Mouse (Mus musculus) fibroblast of lung, adult 2 months (primary cell): ENCODE measurements at regions not wholly inside any gene's neighbourhood (a gene's known extent, or its start where the extent isn't known, plus 50 kb on each side); places are given as distances from the start of the nearest gene placed in this dataset.

ENCODE experiments used
- DNase-seq: peaks from one replicate; pipeline ENCODE4 v3.0.0-alpha.2; 2011; ENCODE audit warnings: low read depth

DNA sequence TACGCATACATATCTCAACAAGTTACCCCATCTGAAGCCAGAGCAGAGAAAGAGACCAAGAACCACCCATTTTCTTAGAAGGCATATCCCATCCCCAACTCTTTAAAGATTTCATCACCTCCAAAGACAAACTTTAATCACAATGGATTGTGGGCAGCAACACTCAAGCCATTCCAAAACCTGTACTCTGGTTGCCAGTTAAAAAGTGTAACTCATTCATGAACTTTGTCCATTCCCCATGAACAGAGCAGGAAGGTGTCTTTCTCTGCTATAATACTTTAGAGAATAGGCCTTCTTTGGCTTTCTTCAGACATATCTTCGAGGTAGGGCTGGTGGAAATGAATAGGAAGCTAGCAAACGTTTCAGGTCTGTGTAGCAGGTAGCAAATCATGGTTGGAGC lies 160.4 kb downstream of the Fzd1 start:
- no peak for DNase-seq

GRCm38 (mm10) chr5:4595010-4595409 lies 162.8 kb downstream of the Fzd1 start:
- no peak for DNase-seq

DNA sequence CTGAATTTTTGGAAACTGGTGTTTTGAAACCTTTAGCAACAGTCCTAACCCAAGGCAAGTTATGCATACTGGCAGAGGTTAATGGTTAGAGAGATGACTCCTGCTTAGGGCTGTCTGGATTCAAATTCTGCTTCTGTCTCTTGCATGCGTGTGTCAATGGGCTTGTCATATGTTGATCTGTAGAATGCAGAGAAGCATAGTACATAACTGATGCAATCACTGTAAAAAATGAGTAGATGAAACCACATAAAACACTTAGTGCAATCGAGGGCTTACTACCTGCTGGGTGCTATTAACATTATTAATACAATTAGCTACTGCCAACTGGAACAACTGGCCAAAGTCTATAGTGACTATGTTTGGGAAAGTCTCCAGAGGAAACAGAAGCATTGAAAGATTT lies 163.3 kb downstream of the Fzd1 start:
- no peak for DNase-seq

- DNase-seq = no peak
These were observed 164.0 kb downstream of the Fzd1 start for GRCm38 (mm10) chr5:4593638-4594381.

DNA sequence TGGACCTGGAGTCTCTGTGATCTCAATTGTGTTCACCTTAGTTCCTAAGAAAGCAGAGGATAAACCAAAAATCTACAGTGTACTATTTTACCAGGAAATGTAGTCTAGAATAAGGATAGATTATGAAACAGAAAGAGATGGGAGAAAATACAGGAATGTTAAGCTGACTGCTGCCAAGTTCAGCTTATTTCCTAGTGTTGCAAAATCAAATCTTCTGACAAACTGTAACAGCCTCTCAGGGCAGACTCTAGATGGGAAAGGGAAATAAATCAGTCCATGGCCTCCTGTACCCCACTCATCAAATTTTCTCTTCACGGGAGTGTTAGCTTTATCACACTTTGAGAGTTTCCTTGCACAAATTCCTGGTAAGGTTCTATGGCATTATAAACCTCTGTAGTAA lies 166.1 kb downstream of the Fzd1 start:
- DNase-seq = no peak

DNA sequence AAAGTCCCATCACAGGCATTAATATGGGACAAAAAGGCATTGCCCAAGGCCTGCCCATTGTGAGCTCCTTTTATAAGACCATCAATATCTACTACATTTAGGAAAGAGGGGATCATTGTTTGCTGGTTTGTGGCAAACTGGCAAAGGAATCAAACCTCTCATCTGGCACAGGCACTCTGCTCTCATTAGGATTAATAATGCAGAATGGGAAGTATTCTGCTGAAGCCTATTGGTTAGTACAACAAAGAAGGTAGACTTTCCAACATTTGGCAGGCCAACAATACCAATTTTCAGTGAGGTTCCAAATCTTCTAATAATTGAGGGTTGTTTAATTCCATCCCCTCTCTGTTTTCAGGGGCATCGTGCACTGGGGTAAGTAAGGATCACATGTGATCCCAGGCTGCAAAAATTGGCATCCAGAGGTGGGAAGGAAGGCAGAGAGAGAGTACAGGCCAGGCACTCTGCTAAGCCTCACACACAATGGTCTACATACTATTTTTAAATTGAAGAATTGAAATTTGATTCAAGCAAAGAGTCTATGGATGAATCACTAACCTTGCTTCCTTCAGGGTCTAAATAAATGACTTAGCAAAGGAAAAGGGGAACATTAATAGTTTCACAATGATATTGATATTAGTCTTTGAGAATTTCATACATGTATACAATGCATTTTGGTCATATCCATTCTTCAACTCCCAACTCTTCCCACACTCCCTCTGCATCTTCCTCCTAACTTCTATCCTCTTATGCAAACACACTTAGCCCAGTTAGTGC lies 174.9 kb downstream of the Fzd1 start:
- DNase-seq = no peak

GRCm38 (mm10) chr5:4580185-4580839 lies 177.5 kb downstream of the Fzd1 start:
- no peak for DNase-seq

DNA sequence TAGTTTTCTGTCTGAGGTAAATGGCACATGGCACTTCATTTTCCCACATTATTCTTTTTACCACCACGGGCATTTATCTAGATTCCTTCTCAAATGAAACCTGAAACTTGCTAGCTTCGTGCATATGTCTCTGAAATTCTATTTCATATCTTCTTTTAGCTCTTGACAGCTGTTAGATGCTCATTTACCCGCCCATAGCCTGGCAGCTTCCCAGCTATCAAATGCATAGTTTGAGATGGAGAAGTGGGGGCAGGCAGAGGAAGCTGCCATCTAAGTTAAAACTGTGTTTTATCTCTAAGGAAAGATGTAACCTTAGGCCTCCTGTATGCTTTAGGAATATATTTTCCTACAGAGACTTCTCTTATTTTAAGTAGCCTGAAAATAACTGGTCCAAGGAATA lies 179.0 kb downstream of the Fzd1 start:
- no peak for DNase-seq

DNA sequence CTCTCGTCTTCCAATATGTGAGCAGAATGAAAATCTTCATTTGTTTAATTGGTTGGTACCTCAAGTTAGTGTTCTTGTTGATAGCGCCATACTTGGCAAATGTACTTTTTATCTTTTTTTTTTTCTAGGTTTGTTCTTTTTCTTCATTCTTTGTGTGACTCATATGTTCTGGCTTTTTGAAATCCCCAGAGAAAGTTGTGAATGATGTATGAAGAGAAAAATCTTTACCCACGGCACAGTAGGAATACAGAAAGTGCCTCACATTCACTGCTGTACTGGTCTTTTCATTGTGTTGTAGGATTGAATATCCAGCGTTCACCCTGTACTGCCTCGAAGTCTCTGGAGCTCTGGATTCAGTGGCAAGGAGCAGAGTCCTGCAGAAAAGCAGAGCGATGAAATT lies 180.7 kb downstream of the Fzd1 start:
- no peak for DNase-seq

DNA sequence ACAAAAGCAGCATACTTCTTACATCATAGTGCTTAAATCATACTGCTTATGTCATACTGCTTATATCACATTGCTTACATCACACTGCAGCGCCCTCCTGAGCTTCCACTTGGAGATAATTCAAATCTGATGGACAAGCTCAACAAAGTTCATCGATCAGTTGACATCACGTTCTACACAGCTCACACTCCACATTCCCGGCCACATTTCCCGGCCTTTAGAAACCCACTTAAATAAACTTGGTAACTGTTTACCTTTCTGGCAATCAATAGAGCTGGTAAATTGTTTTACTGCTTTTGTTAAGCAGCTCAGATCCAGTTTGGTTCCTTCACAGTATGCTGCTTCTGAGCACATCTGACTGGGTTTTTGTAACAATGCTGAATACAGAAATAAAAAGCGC lies 194.0 kb downstream of the Fzd1 start:
- DNase-seq = no peak

DNA sequence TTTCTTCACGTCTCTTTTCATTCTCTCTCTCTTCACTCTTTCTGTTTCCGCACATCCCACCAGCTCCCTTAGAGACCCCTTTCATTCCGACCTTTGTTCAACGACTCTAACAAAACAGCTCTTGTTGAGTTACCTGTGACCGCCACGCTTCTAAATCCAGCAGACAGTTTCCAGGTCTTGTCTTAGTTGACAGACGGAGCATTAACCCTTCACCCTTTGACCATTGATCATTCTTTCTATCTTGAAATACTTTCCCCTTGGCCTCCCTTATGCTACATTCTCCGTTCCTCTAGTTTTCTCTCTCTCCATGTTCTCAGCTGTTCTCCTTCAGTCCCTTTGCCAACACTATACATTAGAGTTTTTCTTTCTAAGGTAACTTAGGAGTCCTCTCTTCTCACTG lies 196.2 kb downstream of the Fzd1 start:
- no peak for DNase-seq

DNA sequence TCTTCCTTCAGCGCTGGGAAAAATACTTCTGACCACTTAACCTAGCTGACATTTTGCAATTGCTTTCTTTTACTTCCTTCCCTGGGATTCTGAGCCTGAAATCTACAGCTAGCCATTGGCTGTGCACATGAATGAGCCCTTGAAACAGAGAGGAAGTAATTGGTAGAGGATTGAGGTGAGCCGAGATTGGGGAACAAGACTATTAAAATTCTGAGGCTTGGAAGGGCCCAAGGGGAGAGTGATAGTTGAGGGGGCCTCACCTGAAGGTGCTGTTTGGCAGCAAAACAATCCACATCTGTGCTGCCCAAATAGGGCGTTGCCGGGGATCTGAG lies 196.7 kb downstream of the Fzd1 start:
- DNase-seq = peak; percentile 7

DNA sequence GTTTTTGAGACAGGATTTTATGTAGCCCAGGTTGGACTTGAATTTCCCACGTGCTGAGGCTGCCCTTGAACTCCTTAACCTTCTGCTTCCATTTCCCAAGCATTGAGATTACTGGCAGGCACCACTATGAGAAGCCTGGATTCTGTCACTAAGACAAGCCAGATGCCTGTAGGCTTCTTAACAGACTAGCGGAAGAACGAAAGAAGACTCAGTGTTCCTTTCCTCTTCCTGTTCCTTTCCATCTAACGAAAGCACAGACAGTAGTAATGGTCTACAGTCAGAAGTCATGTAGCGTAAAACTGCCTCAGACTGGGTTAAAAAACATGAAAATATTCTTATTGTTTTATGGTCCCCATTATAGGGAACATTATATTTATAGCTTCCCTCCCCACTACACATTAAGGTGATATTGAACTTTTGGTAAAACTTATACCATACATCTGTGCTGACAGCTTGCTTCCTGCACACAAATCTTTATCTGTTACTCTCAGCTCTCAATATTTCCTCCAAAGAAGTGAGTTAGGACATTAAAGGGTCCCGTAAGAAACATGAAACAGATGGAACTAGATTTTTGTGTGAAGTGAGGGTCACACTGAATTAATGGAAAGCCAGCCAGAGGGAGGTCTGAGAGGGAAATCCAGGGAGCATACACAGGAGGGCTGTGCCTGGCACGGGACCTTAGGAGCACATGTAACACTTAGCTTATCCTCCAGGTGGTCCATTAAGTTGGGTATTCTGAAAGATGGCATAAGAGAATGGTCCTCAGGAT lies 197.3 kb downstream of the Fzd1 start:
- DNase-seq = no peak

DNA sequence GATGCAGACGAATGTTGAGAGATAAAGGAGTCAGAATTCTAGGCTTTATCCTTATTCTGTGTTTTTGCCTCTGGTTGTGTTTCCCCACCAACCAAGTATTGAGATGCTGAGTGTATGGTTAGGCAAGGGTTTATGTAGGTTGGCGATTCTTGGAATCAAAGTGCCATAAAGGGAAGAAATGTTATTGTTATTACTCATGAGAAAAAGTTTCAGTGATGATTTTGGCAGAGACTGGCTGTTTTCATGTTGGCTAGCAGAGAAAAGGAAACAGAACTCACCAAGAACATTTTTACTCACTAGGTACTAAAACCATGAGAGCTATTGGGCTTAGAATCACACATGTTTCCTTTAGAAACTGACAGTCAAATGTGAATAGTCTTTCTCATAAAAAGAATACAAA lies 202.9 kb downstream of the Fzd1 start:
- DNase-seq = peak; percentile 57

- no peak for DNase-seq
These were observed 219.3 kb downstream of the Fzd1 start for GRCm38 (mm10) chr5:4538572-4538971.

DNA sequence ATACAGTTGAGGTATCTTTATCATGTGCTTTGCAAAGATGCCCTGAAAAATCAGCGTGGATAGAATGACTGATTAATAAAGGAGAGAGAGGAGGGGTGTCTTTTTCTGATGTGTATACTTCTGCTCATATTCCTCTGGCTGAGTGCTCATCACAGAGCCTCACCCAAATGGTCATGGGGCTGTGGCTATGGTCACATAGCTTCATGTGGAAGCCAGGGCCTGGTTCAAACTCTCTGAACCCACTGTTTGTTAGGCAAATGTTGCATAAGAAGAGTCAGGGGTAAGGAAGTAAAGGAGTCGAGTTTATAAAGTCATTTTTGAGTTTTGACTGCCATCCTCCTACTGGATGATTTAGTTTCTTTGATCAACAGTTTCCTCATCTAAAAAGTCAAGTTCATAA lies 221.0 kb downstream of the Fzd1 start:
- DNase-seq = no peak

- no peak for DNase-seq
These were observed 221.9 kb downstream of the Fzd1 start for GRCm38 (mm10) chr5:4535951-4536350.

GRCm38 (mm10) chr5:4534512-4534911 lies 223.3 kb downstream of the Fzd1 start:
- no peak for DNase-seq

DNA sequence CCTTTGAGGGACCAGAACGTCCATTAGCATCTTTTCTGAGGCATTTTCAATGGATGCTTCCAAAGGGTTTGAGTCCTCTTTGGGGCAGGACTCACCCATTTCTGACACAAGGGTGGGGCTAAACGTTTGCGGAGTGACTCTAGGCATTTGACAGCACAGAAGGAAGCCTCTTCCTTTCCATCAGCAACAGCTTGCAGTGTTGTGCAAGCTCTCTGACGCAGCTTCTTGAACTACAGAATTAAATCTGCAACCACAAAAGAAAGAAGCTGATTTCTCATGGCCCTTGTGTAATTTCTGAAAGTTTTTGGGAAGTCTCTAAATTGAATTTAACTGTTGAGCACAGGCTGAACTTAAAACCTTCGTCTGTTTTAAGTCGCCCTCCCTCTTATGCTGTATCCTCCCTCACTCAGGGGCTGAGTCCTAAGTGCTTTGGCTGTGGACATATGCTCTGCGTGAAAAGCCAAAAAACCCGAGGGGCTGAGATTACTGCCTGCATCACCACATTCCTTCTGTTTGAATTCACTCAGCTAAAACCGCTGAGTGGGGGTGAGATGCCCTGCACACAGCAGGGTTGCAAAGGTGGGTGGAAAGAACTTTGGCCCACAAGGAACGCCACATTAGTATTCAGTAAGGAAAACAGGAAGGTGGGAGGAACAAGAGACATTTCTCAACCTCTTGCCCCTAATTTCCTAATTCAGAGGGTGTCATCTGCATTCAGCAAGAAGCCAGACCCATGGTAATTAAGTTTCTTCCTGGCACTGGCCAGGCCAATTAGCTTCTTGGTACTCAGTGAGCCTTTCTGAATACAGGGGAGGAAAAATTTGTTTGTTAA lies 227.4 kb downstream of the Fzd1 start:
- peak; percentile 82 for DNase-seq

GRCm38 (mm10) chr5:4526042-4526815 lies 231.6 kb downstream of the Fzd1 start:
- DNase-seq = no peak

DNA sequence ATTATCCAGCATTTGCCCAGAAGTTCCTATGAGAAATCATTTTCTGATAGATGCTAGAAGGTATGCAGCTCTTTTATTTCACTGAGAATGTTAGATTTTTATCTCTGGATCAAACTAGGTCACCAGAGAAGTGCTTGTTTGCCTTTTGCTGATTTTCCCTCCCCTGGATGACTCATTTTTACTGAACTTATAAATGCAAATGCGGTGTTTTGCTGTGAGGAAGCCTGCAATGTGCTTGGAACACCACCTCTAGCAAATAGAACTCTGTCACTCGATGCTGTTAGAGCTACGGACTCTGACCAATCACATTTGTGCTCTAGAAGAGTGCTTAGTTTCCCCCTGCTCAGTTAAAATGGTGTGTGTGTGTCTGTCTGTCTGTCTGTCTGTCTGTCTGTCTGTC lies 257.2 kb downstream of the Fzd1 start:
- no peak for DNase-seq
